Mouse (Mus musculus) MEL (cell line): ENCODE results near the gene Veph1.

Source experiments
- BHLHE40 ChIP-seq: IDR thresholded peaks from 2 replicates; pipeline ENCODE4 v1.6.1; 2012; ENCODE audit warnings: low read depth, mild to moderate bottlenecking, inconsistent platforms, low read length, improper control_type of control experiment, borderline replicate concordance
- CHD2 ChIP-seq: IDR thresholded peaks from 2 replicates; pipeline ENCODE4 v1.6.1; 2011; ENCODE audit warnings: low read length, improper control_type of control experiment
- CTCF ChIP-seq, 3 experiments: IDR thresholded peaks in 2 of 3; conservative IDR thresholded peaks in 1 of 3; 2 replicates each; pipeline ENCODE4 v1.5.1; 2011 to 2012; ENCODE audit warnings: low read length in 3 of 3, low read depth in 2 of 3, mild to moderate bottlenecking in 2 of 3, improper control_type of control experiment in 1 of 3, inconsistent platforms in 1 of 3, mixed read lengths in 1 of 3, moderate library complexity in 1 of 3; ENCODE audit not compliant: control insufficient read depth in 1 of 3, insufficient read depth in 1 of 3, poor library complexity in 1 of 3, severe bottlenecking in 1 of 3
- E2F4 ChIP-seq: IDR thresholded peaks from 2 replicates; pipeline ENCODE4 v1.6.1; 2011; ENCODE audit warnings: low read depth, low read length, improper control_type of control experiment, borderline replicate concordance
- GABPA ChIP-seq: IDR thresholded peaks from 2 replicates; pipeline ENCODE4 v1.6.1; 2012; ENCODE audit warnings: low read depth, mild to moderate bottlenecking, inconsistent platforms, low read length, improper control_type of control experiment, moderate library complexity
- KAT2A ChIP-seq: conservative IDR thresholded peaks from 2 replicates; pipeline ENCODE4 v1.6.1; 2012; ENCODE audit warnings: low read depth, low read length, improper control_type of control experiment, inconsistent platforms
- MAFK ChIP-seq: IDR thresholded peaks from 2 replicates; pipeline ENCODE4 v1.6.1; 2011; ENCODE audit warnings: low read depth, mild to moderate bottlenecking, low read length, improper control_type of control experiment, borderline replicate concordance
- MYC ChIP-seq: IDR thresholded peaks from 2 replicates; pipeline ENCODE4 v1.6.1; 2011; ENCODE audit warnings: low read depth, mild to moderate bottlenecking, low read length, improper control_type of control experiment, moderate library complexity
- POLR2A ChIP-seq, 2 experiments: IDR thresholded peaks; 2 replicates each; pipeline ENCODE4 v1.6.1; 2011 to 2012; ENCODE audit warnings: low read length in 2 of 2, mild to moderate bottlenecking in 2 of 2, control low read depth in 1 of 2, improper control_type of control experiment in 1 of 2, low read depth in 1 of 2, moderate library complexity in 1 of 2; ENCODE audit not compliant: control insufficient read depth in 1 of 2, insufficient read depth in 1 of 2, poor library complexity in 1 of 2
- UBTF ChIP-seq: IDR thresholded peaks from 2 replicates; pipeline ENCODE4 v1.6.1; 2012; ENCODE audit warnings: low read depth, mild to moderate bottlenecking, inconsistent platforms, low read length, improper control_type of control experiment, moderate library complexity, borderline replicate concordance; ENCODE audit not compliant: insufficient read depth
- USF1 ChIP-seq: IDR thresholded peaks from 2 replicates; pipeline ENCODE4 v1.6.1; 2014; ENCODE audit warnings: low read depth, mild to moderate bottlenecking, inconsistent platforms, low read length, improper control_type of control experiment, moderate library complexity

DNA sequence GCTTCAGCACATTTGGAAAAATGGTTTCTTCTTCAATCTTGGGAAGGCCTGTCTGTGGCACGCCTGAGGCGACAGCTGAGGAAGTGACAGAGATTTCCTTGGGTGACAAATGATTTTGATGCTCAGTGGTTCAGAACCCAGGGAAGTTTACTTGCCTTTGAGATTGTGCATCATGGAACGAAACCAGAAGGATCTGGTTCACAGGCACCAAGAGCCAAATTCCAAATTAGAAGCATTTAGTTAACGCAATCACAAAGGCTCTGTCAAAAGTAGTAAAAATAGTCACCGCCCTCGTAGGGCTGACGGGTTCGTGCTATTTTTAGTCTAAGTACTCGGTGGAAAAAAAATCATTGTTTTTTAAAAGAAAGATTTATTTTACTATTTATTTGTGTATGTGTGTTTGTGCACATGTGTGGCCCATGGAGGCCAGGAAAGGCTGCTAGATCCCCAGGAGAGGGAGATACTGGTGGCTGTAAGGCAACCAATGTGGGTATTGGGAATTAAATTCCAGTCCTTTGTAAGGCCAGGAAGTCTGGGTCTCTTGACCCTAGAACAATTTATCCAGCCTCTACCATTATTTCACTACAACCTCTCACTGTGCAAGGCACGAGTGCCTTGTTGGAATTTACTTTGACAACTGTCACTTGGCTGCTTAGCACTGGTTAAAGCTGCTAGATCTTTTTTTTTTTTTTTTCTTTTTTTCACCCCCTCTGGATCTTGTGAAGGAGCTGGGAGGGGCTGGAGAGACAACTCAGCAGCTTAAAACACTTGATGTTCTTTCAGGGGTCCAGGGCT, 246.3 kb downstream of the Veph1 start:
- no peak for TF ChIP-seq POLR2A (IDR thresholded peaks at IDR 0.05; ENCODE audit: control insufficient read depth in 1 of 2, insufficient read depth in 1 of 2, low read depth in 1 of 2, low read length in 2 of 2, poor library complexity in 1 of 2)
- no peak for TF ChIP-seq UBTF
- TF ChIP-seq E2F4 = no peak
- TF ChIP-seq GABPA = no peak
- no peak for TF ChIP-seq CHD2
- TF ChIP-seq USF1 = no peak
- TF ChIP-seq BHLHE40 = no peak
- TF ChIP-seq MYC = no peak
- no peak for TF ChIP-seq KAT2A
- no peak for TF ChIP-seq CTCF (IDR thresholded peaks at IDR 0.05 in 2 of 3, conservative IDR thresholded peaks at IDR 0.05 in 1 of 3; ENCODE audit: control insufficient read depth in 1 of 3, insufficient read depth in 1 of 3, low read depth in 2 of 3, low read length in 3 of 3, poor library complexity in 1 of 3, severe bottlenecking in 1 of 3)
- no peak for TF ChIP-seq MAFK
